Mouse (Mus musculus) gastrocnemius, postnatal 10 days (tissue): ENCODE results near the gene Chrne. TPM values are rescaled to one million over a fixed set of nuclear protein-coding genes. Genes with fewer than 3 reads are reported as not detected.
"Not testable (repeated sequence)": the region's sequence is repeated elsewhere in the genome, so short reads cannot be mapped to it uniquely, and the experiment has no call there.

Source experiments
- DNase-seq: peaks from one replicate; pipeline ENCODE4 v3.0.0; 2021; ENCODE audit warnings: mixed read lengths
- total RNA-seq, 2 experiments: library from RNA; stranded (reverse); gene quantifications; 2 replicates each; pipeline ENCODE4 v1.2.3; 2021

The Chrne gene
- total RNA-seq, 2 experiments from 2014 or later = 30.7 to 35.0 TPM

GRCm38 (mm10) chr11:70583775-70584174 lies 35.2 kb downstream of the Chrne start:
- no peak for DNase-seq

- no peak for DNase-seq
Observed at GRCm38 (mm10) chr11:70583022-70583714, 35.8 kb downstream of the Chrne start.

- DNase-seq = no peak
Observed at GRCm38 (mm10) chr11:70582196-70582595, 36.8 kb downstream of the Chrne start.

GRCm38 (mm10) chr11:70580921-70581320 lies 38.1 kb downstream of the Chrne start:
- DNase-seq = no peak

GRCm38 (mm10) chr11:70580358-70580720 lies 38.7 kb downstream of the Chrne start:
- DNase-seq = no peak

GRCm38 (mm10) chr11:70579710-70580357 lies 39.2 kb downstream of the Chrne start:
- DNase-seq = no peak

- no peak for DNase-seq
Observed at GRCm38 (mm10) chr11:70578962-70579361, 40.1 kb downstream of the Chrne start.

GRCm38 (mm10) chr11:70577201-70577600 lies 41.8 kb downstream of the Chrne start:
- DNase-seq = no peak

- no peak for DNase-seq
Observed at GRCm38 (mm10) chr11:70573872-70574271, 45.1 kb downstream of the Chrne start.

GRCm38 (mm10) chr11:70572348-70572902 lies 46.6 kb downstream of the Chrne start:
- DNase-seq = no peak

- DNase-seq = no peak
Observed at GRCm38 (mm10) chr11:70571641-70572040, 47.4 kb downstream of the Chrne start.

- DNase-seq = not testable (repeated sequence)
Observed at GRCm38 (mm10) chr11:70570614-70571013, 48.4 kb downstream of the Chrne start.

GRCm38 (mm10) chr11:70566586-70566985 lies 52.4 kb downstream of the Chrne start:
- DNase-seq = no peak

Other genes starting within 250 kb of the Chrne start
- 10 to 100 TPM; 20.2 to 21.4 TPM for gene Pelp1, start 209.2 kb downstream of the Chrne start, total RNA-seq
- gene Arrb2, start 186.6 kb downstream of the Chrne start, total RNA-seq = 10 to 100 TPM; 11.0 TPM
- gene Med11, start 167.3 kb downstream of the Chrne start, total RNA-seq = 10 to 100 TPM in 1 of 2 experiments, 1 to 10 TPM in 1; 7.6 to 11.0 TPM
- gene Zmynd15, start 159.8 kb downstream of the Chrne start, total RNA-seq = 1 to 10 TPM in 1 of 2 experiments, under 1 TPM in 1; 0.52 to 1.6 TPM
- gene Cxcl16, start 159.2 kb downstream of the Chrne start, total RNA-seq = 1 to 10 TPM; 3.4 to 5.1 TPM
- not detected for gene Tm4sf5, start 114.0 kb downstream of the Chrne start, total RNA-seq
- not detected for gene Vmo1, start 104.6 kb downstream of the Chrne start, total RNA-seq
- not detected for gene Gltpd2, start 100.0 kb downstream of the Chrne start, total RNA-seq
- gene Psmb6, start 93.8 kb downstream of the Chrne start, total RNA-seq = 100 to 1,000 TPM; 326 to 361 TPM
- not detected for gene Gm40193, start 86.3 kb downstream of the Chrne start, total RNA-seq
- 10 to 100 TPM; 16.4 to 21.3 TPM for gene Pld2, start 79.2 kb downstream of the Chrne start, total RNA-seq
- gene Mink1, start 56.3 kb downstream of the Chrne start, total RNA-seq = 10 to 100 TPM; 28.6 to 37.0 TPM
- gene 4930544D05Rik, start 3.4 kb downstream of the Chrne start, total RNA-seq = not detected
- gene Gp1ba, start 19.9 kb upstream of the Chrne start, total RNA-seq = under 1 TPM; 0.12 to 0.29 TPM
- gene Rnf167, start 28.0 kb upstream of the Chrne start, total RNA-seq = 10 to 100 TPM; 41.9 to 43.7 TPM
- 100 to 1,000 TPM; 252 to 283 TPM for gene Slc25a11, start 28.3 kb upstream of the Chrne start, total RNA-seq
- gene Pfn1, start 35.4 kb upstream of the Chrne start, total RNA-seq = 100 to 1,000 TPM; 465 to 491 TPM
- gene Eno3, start 38.0 kb upstream of the Chrne start, total RNA-seq = 1,000 to 10,000 TPM; 5,193 to 5,983 TPM
- gene Spag7, start 50.2 kb upstream of the Chrne start, total RNA-seq = 100 to 1,000 TPM; 131 to 133 TPM
- gene Camta2, start 68.9 kb upstream of the Chrne start, total RNA-seq = 10 to 100 TPM; 20.6 to 21.8 TPM
- 1 to 10 TPM; 1.6 to 2.5 TPM for gene Inca1, start 80.9 kb upstream of the Chrne start, total RNA-seq
- 100 to 1,000 TPM; 195 to 205 TPM for gene Kif1c, start 81.3 kb upstream of the Chrne start, total RNA-seq
- gene Zfp3, start 145.0 kb upstream of the Chrne start, total RNA-seq = 10 to 100 TPM; 11.6 to 12.4 TPM
- gene Scimp, start 193.4 kb upstream of the Chrne start, total RNA-seq = not detected
- gene Rabep1, start 225.6 kb upstream of the Chrne start, total RNA-seq = 10 to 100 TPM; 27.5 to 30.4 TPM